Mouse (Mus musculus) monocyte, adult 2 months (primary cell): ENCODE results near the gene Mdh1b.
A peak's percentile ranks its signal among the peaks of the same experiment; 100 is the strongest.

Experiments used
- DNase-seq, 2 experiments: peaks; one replicate each; pipeline ENCODE4 v3.0.0; 2022; ENCODE audit warnings: low spot score in 2 of 2, low read depth in 1 of 2

Mdh1b gene

DNA sequence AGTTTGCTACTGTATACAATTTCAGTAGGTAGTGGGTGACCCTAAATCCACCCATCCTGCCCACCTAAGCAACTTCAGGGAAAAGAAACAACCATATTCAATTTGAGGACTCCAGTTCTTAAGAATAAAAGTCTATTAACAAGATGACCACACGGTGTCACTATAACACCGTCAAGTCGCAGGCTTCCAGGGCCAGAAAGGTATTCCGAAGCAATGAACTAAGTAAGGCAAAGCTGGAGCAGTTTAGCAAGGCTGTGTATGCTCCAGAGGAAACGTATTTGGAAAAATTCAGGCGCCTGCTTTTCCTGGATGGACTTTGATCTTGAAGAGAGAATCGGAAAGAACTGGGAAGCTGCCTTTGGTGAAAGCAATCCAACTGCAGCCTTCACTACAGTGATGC lies 70.5 kb downstream of the Mdh1b start:
- DNase-seq, result no peak

DNA sequence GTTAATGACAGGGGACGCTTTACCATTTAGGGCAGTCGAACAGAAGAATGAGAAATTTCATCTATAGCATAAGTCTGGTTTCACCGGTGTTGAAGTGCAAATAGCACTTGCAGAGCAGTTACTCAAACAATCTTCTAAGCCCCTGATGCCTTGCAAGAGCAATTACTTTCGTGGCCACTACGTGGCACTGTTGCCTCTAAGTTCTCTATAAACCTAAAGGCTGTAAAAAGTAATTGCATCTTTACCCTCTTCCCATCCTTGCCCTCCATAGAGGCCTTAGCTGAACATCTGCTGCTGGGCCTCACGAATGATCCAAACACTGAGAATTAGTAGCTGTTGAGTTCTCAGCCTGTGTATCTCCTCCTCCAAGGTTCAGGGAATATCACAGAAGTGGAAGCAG lies 72.1 kb downstream of the Mdh1b start:
- peak in 1 of 2 experiments; percentile 9 for DNase-seq
